Mouse (Mus musculus): ENCODE measurements around the gene Morf4l1. TPM values are rescaled to one million over a fixed set of nuclear protein-coding genes. Genes with fewer than 3 reads are reported as not detected.

Gene Morf4l1
- polyA plus RNA-seq, 1 experiment, result 540 TPM

DNA sequence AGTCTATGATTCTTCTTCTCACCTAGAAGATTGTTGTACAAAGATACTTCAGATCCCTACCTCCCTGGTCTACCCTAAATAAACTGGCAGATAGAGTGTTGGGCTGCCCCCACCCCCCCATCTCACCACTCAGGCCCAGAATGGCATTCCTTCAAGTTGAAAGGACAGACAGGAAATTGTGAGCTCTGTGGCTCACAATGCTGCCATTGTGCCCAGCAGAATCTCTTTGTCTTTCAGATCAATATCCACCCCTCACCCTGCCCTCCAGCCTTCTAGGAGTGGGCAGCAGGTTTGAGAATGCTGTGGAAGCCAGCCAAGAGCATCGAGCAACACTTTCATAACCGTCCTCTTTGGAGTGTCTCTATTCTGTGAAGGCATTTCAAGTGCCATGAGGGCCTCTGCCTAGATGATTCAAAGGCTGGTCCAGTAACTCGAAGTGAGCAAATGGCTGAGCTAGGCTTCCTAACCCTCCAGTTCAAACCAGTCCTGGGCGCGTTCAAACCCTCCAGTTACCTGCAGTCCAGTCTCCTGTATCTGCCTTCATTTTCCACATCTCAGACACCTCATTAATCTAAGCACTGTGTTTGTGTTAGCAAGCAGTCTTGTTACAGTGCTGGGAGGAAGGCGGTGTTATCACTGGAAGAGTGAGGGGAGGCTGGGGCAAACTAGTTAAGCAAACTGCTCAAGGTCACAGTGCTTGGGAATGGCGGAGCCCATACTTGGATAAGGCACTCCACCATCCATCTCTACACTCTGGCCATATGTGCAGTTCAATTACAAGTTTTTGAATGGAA is 19.2 kb upstream of the Morf4l1 start:
- TF ChIP-seq CTCF (IDR thresholded peaks at IDR 0.05; ENCODE audit: low read depth, low read length) (no peak), POLR2A (IDR thresholded peaks at IDR 0.05; ENCODE audit: borderline replicate concordance, low read depth, low read length) (no peak)
- H3K27ac ChIP-seq (ENCODE audit: insufficient read depth, low read depth, low read length), result no peak overlapping the region
- H3K4me3 ChIP-seq (ENCODE audit: insufficient read depth, low read length), result no peak overlapping the region
- H3K4me1 ChIP-seq (ENCODE audit: control insufficient read depth, insufficient read depth, low read length), result no peaks in the 10 kb centered on the region

DNA sequence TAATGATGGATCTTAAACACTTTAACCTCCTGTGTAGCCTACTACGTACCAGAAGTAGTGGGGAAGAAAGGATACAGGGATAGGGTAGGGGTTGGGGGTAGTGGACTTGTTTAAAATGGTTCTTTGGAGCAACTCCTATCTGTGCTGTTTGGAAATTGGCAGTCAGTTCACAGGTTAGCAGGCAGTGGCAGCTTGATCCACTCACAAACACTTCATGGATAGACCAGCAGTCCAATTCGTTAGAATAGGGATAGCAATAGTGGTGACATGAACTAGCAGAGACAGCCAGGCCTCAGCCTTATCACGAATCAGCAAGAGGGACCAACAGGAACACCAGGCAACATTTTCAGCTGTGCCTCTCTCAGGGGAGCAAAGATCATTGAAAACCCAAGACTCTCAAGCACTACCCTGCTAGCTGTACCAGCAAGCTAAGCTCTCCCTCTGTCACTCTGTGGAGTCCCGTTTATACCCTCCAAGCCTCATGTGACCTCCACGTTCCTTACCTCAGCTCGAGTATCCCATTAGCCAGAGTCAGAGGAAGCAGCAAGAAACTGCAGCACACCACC is 14.1 kb upstream of the Morf4l1 start:
- TF ChIP-seq CTCF (IDR thresholded peaks at IDR 0.05; ENCODE audit: low read depth, low read length) (no peak), POLR2A (IDR thresholded peaks at IDR 0.05; ENCODE audit: borderline replicate concordance, low read depth, low read length) (no peak)

DNA sequence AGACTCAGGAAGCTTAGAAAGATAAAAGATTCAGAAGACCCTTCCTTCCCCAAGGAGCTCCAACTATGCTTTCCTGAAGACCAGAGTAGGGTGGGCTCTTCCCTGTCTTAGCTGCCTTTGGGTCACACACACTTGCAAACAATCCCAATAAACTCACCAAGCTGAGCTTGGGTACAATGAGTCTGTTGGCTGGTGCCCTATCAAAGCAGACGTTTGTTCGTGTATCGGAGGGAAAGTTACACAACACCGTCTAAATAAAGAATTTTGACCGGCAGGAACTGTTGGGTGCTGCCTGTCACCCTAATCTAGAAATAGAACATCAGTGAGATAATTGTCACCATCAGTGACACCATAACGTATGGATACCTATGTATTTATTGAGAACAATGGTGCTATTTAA is 12.6 kb upstream of the Morf4l1 start:
- H3K4me3 ChIP-seq (ENCODE audit: insufficient read depth, low read length), result peak overlapping the region; percentile 31; the same call in 1 of the 2 replicates
- H3K4me1 ChIP-seq (ENCODE audit: control insufficient read depth, insufficient read depth, low read length), result peaks cover 5% of the 10 kb centered on the region
- TF ChIP-seq CTCF (IDR thresholded peaks at IDR 0.05; ENCODE audit: low read depth, low read length), result no peak
- no peak for TF ChIP-seq POLR2A (IDR thresholded peaks at IDR 0.05; ENCODE audit: borderline replicate concordance, low read depth, low read length)
- H3K27ac ChIP-seq (ENCODE audit: insufficient read depth, low read depth, low read length), result no peak overlapping the region

More for the DNA sequence above, 14.1 kb upstream of the Morf4l1 start:
- H3K4me1 ChIP-seq (ENCODE audit: control insufficient read depth, insufficient read depth, low read length), result peaks cover 5% of the 10 kb centered on the region
- H3K27ac ChIP-seq (ENCODE audit: insufficient read depth, low read depth, low read length), result no peak overlapping the region
- H3K4me3 ChIP-seq (ENCODE audit: insufficient read depth, low read length), result no peak overlapping the region

GRCm38 (mm10) chr9:90126260-90127010 is 11.9 kb upstream of the Morf4l1 start:
- Histone ChIP-seq H3K4me1 (ENCODE audit: control insufficient read depth, insufficient read depth, low read length) (peaks cover 5% of the 10 kb centered on the region), H3K27ac (ENCODE audit: insufficient read depth, low read depth, low read length) (no peak overlapping the region), H3K4me3 (ENCODE audit: insufficient read depth, low read length) (peak overlapping the region; percentile 45)
- TF ChIP-seq POLR2A (IDR thresholded peaks at IDR 0.05; ENCODE audit: borderline replicate concordance, low read depth, low read length) (no peak), CTCF (IDR thresholded peaks at IDR 0.05; ENCODE audit: low read depth, low read length) (peak; percentile 41; the same call in 1 of the 2 replicates)

DNA sequence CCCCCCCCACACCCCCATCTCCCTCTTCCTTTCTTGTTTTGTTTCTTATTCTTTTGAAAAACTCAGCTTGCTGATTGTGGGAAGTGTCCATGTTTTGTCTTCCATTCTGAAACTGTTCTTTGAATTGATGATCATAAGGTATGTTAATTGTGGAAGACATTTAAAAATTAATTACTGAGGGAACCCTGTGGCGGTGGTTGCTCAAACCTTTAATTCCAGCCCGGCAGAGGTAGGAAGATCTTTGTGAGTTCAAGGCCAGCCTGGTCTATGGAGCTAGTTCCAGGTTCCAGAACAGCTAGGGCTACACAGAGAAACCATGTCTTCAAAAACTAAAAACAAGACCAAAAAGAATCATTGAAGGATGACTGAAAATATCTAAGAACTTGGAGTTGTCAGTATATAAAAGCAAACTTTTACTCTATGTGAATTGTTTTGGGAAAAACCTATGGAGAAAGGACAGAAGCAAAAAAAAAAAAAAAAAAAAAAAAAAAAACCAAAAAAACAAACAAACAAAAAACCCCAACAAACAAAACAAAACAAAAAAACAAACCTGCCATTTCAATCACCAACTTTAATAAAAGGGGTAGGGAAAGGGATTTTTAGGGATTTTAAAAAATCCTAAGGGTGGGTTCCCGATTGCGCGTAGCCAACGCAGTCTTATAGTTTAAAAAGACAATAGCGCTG is 11.0 kb upstream of the Morf4l1 start:
- Histone ChIP-seq H3K4me1 (ENCODE audit: control insufficient read depth, insufficient read depth, low read length) (peaks cover 5% of the 10 kb centered on the region), H3K27ac (ENCODE audit: insufficient read depth, low read depth, low read length) (no peak overlapping the region), H3K4me3 (ENCODE audit: insufficient read depth, low read length) (peak overlapping the region; percentile 45)
- TF ChIP-seq POLR2A (IDR thresholded peaks at IDR 0.05; ENCODE audit: borderline replicate concordance, low read depth, low read length) (no peak), CTCF (IDR thresholded peaks at IDR 0.05; ENCODE audit: low read depth, low read length) (no peak)

- no peak for TF ChIP-seq POLR2A (IDR thresholded peaks at IDR 0.05; ENCODE audit: borderline replicate concordance, low read depth, low read length)
- TF ChIP-seq CTCF (IDR thresholded peaks at IDR 0.05; ENCODE audit: low read depth, low read length), result no peak
Measured at GRCm38 (mm10) chr9:90124873-90125245, 10.3 kb upstream of the Morf4l1 start.

DNA sequence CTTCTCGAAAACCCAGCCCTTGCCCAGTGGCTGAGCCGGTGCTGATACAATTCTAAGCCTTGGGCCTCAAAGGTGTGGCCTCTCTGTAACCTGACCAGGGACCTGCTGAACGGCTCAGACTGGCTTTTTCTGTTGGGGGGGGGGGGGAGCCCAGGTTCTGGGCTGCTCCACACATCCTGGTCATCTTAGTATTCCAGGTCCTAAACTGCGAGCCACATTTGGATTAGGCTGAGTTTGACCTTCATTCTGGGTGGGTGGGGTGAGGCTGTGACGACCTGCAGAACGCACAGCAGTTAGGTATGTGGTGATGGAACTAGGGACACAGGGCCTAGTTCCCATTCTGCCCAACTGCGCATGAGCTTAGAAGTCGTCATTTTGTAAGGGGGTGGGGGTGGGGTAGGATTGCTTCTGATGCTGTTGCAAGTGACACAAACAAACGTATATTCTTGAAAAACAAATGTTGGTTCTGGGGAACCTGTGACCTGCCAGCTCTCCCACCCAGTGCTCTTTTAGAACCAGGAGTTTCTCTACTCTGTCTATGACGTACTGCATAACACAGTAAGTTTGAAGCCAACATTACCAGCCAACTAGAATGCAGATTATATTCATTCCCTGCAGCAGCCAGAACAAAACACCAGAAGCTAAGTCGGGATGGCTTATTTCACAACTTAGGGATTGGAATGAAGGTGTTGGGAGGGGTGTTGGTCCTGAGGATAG is 9.7 kb upstream of the Morf4l1 start:
- H3K27ac ChIP-seq (ENCODE audit: insufficient read depth, low read depth, low read length), result no peak overlapping the region
- no peak overlapping the region for H3K4me3 ChIP-seq (ENCODE audit: insufficient read depth, low read length)
- H3K4me1 ChIP-seq (ENCODE audit: control insufficient read depth, insufficient read depth, low read length), result peaks cover 5% of the 10 kb centered on the region
- TF ChIP-seq POLR2A (IDR thresholded peaks at IDR 0.05; ENCODE audit: borderline replicate concordance, low read depth, low read length) (no peak), CTCF (IDR thresholded peaks at IDR 0.05; ENCODE audit: low read depth, low read length) (no peak)

More at GRCm38 (mm10) chr9:90124873-90125245, 10.3 kb upstream of the Morf4l1 start:
- no peak overlapping the region for H3K4me3 ChIP-seq (ENCODE audit: insufficient read depth, low read length)
- no peak overlapping the region for H3K27ac ChIP-seq (ENCODE audit: insufficient read depth, low read depth, low read length)
- peaks cover 5% of the 10 kb centered on the region for H3K4me1 ChIP-seq (ENCODE audit: control insufficient read depth, insufficient read depth, low read length)

DNA sequence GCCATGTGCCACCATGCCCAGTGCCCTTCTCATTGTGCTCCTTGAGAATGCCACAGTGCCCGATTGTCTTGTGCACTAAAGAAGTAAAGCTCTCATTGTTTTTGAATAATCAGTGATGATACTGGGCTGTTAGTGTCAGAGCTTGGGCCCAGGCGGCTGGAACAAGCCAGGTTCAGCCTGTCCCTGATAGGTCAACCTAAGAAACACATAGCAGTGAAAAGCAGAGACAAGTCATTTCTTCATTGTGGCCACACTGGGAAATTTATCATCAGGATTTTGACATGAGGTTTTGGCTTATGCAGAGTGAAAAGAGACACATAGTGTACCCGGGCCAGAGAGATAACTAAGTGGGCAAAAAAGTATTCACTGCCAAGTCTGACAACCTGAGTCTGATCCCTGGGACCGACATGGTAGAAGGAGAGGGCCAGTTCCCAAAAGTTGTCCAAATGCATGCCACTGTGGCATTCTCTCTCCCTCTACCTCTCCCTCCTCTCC is 7.7 kb upstream of the Morf4l1 start:
- TF ChIP-seq CTCF (IDR thresholded peaks at IDR 0.05; ENCODE audit: low read depth, low read length) (no peak), POLR2A (IDR thresholded peaks at IDR 0.05; ENCODE audit: borderline replicate concordance, low read depth, low read length) (no peak)
- H3K27ac ChIP-seq (ENCODE audit: insufficient read depth, low read depth, low read length), result no peak overlapping the region
- H3K4me1 ChIP-seq (ENCODE audit: control insufficient read depth, insufficient read depth, low read length), result peaks cover 5% of the 10 kb centered on the region
- H3K4me3 ChIP-seq (ENCODE audit: insufficient read depth, low read length), result no peak overlapping the region

DNA sequence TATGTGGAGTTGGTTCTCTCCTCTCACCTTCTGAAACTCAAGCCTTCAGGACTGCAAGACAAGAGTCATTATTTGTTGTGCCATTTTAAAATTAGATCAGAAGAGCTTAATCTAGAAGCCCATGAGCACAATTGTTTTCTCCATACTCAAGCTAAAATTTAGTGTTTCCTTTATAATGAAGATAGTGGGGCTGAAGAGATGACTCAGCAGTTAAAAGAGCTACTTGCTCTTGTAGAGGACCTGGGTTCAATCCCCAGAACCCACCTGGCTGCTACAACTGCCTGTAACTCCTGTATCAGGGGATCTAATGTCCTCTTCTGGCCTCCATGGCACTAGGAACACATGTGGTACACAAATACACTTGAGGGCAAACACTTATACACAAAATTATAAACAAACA is 2.7 kb upstream of the Morf4l1 start:
- Histone ChIP-seq H3K27ac (ENCODE audit: insufficient read depth, low read depth, low read length) (no peak overlapping the region), H3K4me3 (ENCODE audit: insufficient read depth, low read length) (no peak overlapping the region), H3K4me1 (ENCODE audit: control insufficient read depth, insufficient read depth, low read length) (peaks cover 2% of the 10 kb centered on the region; the same call in 1 of the 2 replicates)
- no peak for TF ChIP-seq POLR2A (IDR thresholded peaks at IDR 0.05; ENCODE audit: borderline replicate concordance, low read depth, low read length)
- TF ChIP-seq CTCF (IDR thresholded peaks at IDR 0.05; ENCODE audit: low read depth, low read length), result no peak

Data from bone marrow macrophage, adult 2 months (primary cell).